Mouse (Mus musculus) embryonic fibroblast, embryonic 13.5 days (primary cell): ENCODE results near the gene Cnppd1.

Source experiments
- CTCF ChIP-seq: IDR thresholded peaks from 2 replicates; pipeline ENCODE4 v1.5.1; 2011; ENCODE audit warnings: mild to moderate bottlenecking, control low read depth, low read length, moderate library complexity, borderline replicate concordance; ENCODE audit not compliant: insufficient read depth
- POLR2A ChIP-seq: IDR thresholded peaks from 2 replicates; pipeline ENCODE4 v1.6.1; 2011; ENCODE audit warnings: low read depth, mild to moderate bottlenecking, control low read depth, low read length, moderate library complexity

DNA sequence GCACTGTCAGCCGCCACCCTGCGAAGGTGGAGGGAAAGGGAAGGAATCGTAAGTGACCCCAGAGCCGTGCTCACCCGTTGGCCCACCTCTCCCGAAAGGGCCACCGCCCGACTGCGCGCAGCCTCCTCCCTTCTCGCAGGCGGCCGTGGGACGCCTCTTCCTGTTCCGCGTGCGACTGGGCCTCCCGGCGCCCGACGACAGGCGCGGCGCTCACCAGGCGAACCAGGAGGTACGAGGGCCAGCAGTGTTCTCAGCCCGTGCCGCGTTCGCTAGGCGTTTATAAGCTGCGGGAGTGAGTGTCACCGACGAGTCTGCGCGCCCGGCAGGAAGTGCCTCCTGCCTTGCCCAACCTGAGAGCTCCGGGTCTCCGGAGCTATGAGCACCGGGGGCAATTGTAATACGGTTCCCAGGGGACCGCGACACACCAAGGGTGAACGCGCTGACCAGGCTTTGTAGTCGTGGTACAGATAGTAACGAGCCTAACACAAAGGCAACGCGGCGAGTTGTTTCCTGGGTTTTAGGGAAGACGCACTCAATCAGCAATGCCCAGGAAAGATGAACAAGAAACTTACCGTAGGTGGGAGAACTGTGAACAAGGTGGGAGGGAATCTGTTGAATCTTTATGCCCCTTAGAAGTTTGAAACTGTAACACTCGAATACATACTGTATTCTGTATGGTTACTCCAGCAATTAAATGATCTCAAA, 873 bp downstream of the Cnppd1 start:
- TF ChIP-seq CTCF (no peak), POLR2A (peak; percentile 87)
